Mouse (Mus musculus) forebrain, embryonic 10.5 days (tissue): ENCODE data around the gene Prodh2. TPM values are rescaled to one million over a fixed set of nuclear protein-coding genes. Genes with fewer than 3 reads are reported as not detected.

Experiments used
- DNase-seq: peaks from one replicate; pipeline ENCODE4 v3.0.0-alpha.2; 2017; ENCODE audit warnings: low spot score; ENCODE audit errors: extremely low spot score
- H3K27ac ChIP-seq: fragments of 300-500 bp; sonication (generic); 2 replicates; pipeline ENCODE4 v1.5.1; 2016; ENCODE audit warnings: mild to moderate bottlenecking
- H3K27me3 ChIP-seq: fragments of 300-500 bp; sonication (generic); 2 replicates; pipeline ENCODE4 v1.6.1; 2016; ENCODE audit warnings: mild to moderate bottlenecking; ENCODE audit not compliant: poor library complexity, severe bottlenecking
- H3K36me3 ChIP-seq: fragments of 300-500 bp; sonication (generic); replicated peaks from 2 replicates; pipeline ENCODE4 v1.6.1; 2016; ENCODE audit warnings: mild to moderate bottlenecking, moderate library complexity
- H3K4me1 ChIP-seq: fragments of 300-500 bp; sonication (generic); 2 replicates; pipeline ENCODE4 v1.6.1; 2016
- H3K4me3 ChIP-seq: fragments of 300-500 bp; sonication (generic); 2 replicates; pipeline ENCODE4 v1.5.1; 2016; ENCODE audit warnings: mild to moderate bottlenecking, moderate library complexity
- H3K9me3 ChIP-seq: fragments of 300-500 bp; sonication (generic); 2 replicates; pipeline ENCODE4 v1.6.1; 2016; ENCODE audit warnings: mild to moderate bottlenecking, moderate library complexity
- WGBS: fragments of 180-500 bp; shearing (Covaris S2); methylation state at CpG from one replicate; pipeline ENCODE4 v1.1.7; 2016; 5-methylcytosine and 5-hydroxymethylcytosine counted together
- polyA plus RNA-seq: library from polyadenylated mRNA; unstranded; fragments of >200 nt; fragmentation: Nextera tagmentation; extraction: Ambion mirVana; gene quantifications from 2 replicates; pipeline ENCODE4 v1.2.1, GENCODE M21; 2016

Prodh2 gene
- not detected in 2 replicates for polyA plus RNA-seq

GRCm38 (mm10) chr7:30493401-30493931 lies at the start of gene Prodh2:
Gene Prodh2, plus strand, starts transcription at chr7:30493622.
- Histone ChIP-seq H3K4me1 (peaks cover 4% of the 10 kb centered on the region; the same call in 1 of the 2 replicates), H3K27me3 (no peaks in the 10 kb centered on the region), H3K9me3 (no peaks in the 10 kb centered on the region), H3K4me3 (no peak within 1 kb of the TSS), H3K27ac (no peak within 1 kb of the TSS), H3K36me3 (no peaks in the 10 kb centered on the region)
- DNase-seq = no peak
- 67% methylated on average over 11 of the region's 11 CpGs for WGBS

- DNase-seq = no peak
- peaks cover 61% of the 10 kb centered on the region for H3K27me3 ChIP-seq
- H3K9me3 ChIP-seq = peaks cover 17% of the 10 kb centered on the region; the same call in 1 of the 2 replicates
- no peak overlapping the region for H3K27ac ChIP-seq
- H3K36me3 ChIP-seq = peaks cover 21% of the 10 kb centered on the region
- peaks cover 29% of the 10 kb centered on the region for H3K4me1 ChIP-seq
- H3K4me3 ChIP-seq = peak overlapping the region; percentile 77
- 22% methylated on average over 9 of the region's 9 CpGs for WGBS
Observed at GRCm38 (mm10) chr7:30443696-30444095, 49.7 kb upstream of the Prodh2 start.

- H3K4me1 ChIP-seq = peaks cover 29% of the 10 kb centered on the region
- H3K4me3 ChIP-seq = peak overlapping the region; percentile 77
- peak overlapping the region; percentile 85 for H3K27ac ChIP-seq
- under 1% methylated on average over 38 of the region's 38 CpGs for WGBS
- DNase-seq = peak; percentile 74
- peaks cover 61% of the 10 kb centered on the region for H3K27me3 ChIP-seq
- H3K36me3 ChIP-seq = peaks cover 21% of the 10 kb centered on the region
- peaks cover 17% of the 10 kb centered on the region; the same call in 1 of the 2 replicates for H3K9me3 ChIP-seq
Observed at GRCm38 (mm10) chr7:30444154-30444970, 49.1 kb upstream of the Prodh2 start.

- Histone ChIP-seq H3K9me3 (peaks cover 17% of the 10 kb centered on the region; the same call in 1 of the 2 replicates), H3K36me3 (peaks cover 13% of the 10 kb centered on the region; the same call in 1 of the 2 replicates), H3K27me3 (peaks cover 60% of the 10 kb centered on the region), H3K27ac (peak within 1 kb of the TSS; percentile 85), H3K4me1 (peaks cover 29% of the 10 kb centered on the region), H3K4me3 (peak within 1 kb of the TSS; percentile 77)
- WGBS = under 1% methylated on average over 71 of the region's 72 CpGs
- DNase-seq = peak; percentile 67
Observed at GRCm38 (mm10) chr7:30444971-30445751, 48.3 kb upstream of the Prodh2 start, which contains the start of gene Aplp1. Gene Aplp1, minus strand, starts transcription at chr7:30445535.

DNA sequence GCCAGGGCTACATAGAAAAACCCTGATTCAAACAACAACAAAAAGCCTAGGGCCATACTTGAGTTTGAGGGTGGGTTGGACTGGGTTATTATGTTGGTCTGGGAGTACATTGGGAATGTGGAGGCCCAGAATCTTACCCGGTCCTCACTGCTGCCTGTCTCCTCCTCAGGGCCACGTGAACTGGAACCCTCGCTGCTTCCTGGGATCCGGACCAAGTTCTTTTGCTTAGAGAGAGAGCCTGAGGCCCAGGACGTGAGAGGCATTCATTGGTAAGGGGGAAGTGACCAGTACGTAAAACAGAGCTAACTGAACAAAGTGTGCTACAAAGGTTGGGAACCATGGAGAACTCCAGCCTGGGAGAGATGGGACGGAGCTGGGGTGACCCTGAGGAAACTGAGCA lies 43.2 kb upstream of the Prodh2 start:
- peaks cover 20% of the 10 kb centered on the region for H3K4me1 ChIP-seq
- no peak overlapping the region for H3K4me3 ChIP-seq
- peaks cover 17% of the 10 kb centered on the region; the same call in 1 of the 2 replicates for H3K9me3 ChIP-seq
- H3K36me3 ChIP-seq = no peaks in the 10 kb centered on the region
- DNase-seq = no peak
- H3K27ac ChIP-seq = no peak overlapping the region
- 78% methylated on average over 7 of the region's 7 CpGs for WGBS
- H3K27me3 ChIP-seq = peaks cover 74% of the 10 kb centered on the region

DNA sequence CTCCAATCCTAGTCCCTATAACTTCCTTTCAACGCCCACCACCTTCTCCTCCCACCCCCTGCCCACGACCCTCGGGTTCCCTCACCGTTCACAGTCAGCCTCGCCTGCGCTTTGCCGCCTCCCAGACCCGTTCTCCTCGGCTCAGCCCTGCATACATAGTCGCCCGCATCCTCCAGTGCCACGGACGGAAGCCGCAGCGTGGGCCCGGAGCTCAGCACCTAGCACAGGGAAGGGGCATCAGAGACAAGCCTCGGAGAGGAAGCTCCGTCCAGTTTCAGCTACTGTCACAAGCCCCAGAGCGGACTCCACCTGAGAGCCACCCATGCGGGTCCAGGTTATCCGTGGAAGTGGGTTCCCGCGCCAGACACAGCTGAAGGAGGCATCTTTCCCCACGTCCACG lies 40.1 kb upstream of the Prodh2 start:
- no peak overlapping the region for H3K27ac ChIP-seq
- H3K4me1 ChIP-seq = peaks cover 32% of the 10 kb centered on the region
- H3K36me3 ChIP-seq = no peaks in the 10 kb centered on the region
- peak overlapping the region; percentile 32; the same call in 1 of the 2 replicates for H3K4me3 ChIP-seq
- 13% methylated on average over 25 of the region's 25 CpGs for WGBS
- peaks cover 87% of the 10 kb centered on the region for H3K27me3 ChIP-seq
- DNase-seq = no peak
- H3K9me3 ChIP-seq = no peaks in the 10 kb centered on the region; the same call in 1 of the 2 replicates

DNA sequence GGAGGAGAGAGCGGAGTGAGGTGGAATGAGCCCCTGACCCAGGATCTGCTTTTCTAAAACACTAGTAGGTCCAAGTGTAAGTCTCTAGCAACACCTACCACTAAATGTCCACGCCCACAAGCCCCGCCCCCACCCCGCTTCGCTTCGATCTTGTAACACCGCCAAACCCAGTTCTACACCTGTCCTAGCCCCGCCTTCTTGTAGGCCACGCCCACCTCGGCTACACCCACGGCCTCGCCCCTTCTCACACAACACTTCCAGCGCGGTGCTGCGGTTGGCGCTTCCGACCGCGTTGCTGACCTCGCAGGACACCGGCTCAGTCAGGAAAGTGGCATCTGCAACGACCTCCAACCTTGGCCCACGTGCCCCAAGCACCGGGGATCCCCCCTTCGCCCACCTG lies 39.7 kb upstream of the Prodh2 start:
- DNase-seq = no peak
- Histone ChIP-seq H3K4me1 (peaks cover 34% of the 10 kb centered on the region), H3K27ac (no peak overlapping the region), H3K36me3 (no peaks in the 10 kb centered on the region), H3K9me3 (no peaks in the 10 kb centered on the region), H3K4me3 (peak overlapping the region; percentile 32; the same call in 1 of the 2 replicates), H3K27me3 (peaks cover 92% of the 10 kb centered on the region)
- 2% methylated on average over 25 of the region's 25 CpGs for WGBS

DNA sequence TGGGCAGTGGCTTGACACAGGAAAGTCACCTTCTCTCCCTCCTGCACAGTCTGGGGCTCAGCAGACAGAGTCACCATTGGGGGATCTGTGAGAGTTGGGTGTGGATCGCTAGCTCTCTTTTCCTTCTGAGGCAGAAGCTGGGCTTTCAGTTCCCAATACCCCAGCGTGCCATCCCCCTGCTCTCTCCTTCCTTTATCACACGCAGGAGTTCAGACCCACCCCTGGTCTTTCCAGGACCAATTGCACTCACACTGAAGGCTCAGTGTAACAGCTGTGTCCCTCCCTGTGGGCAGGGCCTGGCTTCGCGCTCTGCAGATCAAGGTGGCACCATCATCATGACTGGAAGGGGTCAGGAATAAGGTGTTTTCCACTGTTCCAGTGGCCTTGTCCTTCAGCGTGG lies 39.2 kb upstream of the Prodh2 start:
- DNase-seq = no peak
- H3K4me1 ChIP-seq = peaks cover 34% of the 10 kb centered on the region
- H3K4me3 ChIP-seq = peak overlapping the region; percentile 32; the same call in 1 of the 2 replicates
- H3K27me3 ChIP-seq = peaks cover 97% of the 10 kb centered on the region
- H3K36me3 ChIP-seq = no peaks in the 10 kb centered on the region
- WGBS = 5% methylated on average over 6 of the region's 6 CpGs
- no peak overlapping the region for H3K27ac ChIP-seq
- no peaks in the 10 kb centered on the region for H3K9me3 ChIP-seq

- peaks cover 100% of the 10 kb centered on the region for H3K27me3 ChIP-seq
- no peak for DNase-seq
- H3K9me3 ChIP-seq = no peaks in the 10 kb centered on the region
- WGBS = under 1% methylated on average over 9 of the region's 9 CpGs
- peak overlapping the region; percentile 41 for H3K4me3 ChIP-seq
- peaks cover 34% of the 10 kb centered on the region for H3K4me1 ChIP-seq
- H3K36me3 ChIP-seq = no peaks in the 10 kb centered on the region
- H3K27ac ChIP-seq = no peak overlapping the region
Observed at GRCm38 (mm10) chr7:30456487-30456886, 36.9 kb upstream of the Prodh2 start.

- Histone ChIP-seq H3K4me1 (peaks cover 34% of the 10 kb centered on the region), H3K27ac (no peak overlapping the region)
Observed at GRCm38 (mm10) chr7:30456911-30457628, 36.4 kb upstream of the Prodh2 start.

DNA sequence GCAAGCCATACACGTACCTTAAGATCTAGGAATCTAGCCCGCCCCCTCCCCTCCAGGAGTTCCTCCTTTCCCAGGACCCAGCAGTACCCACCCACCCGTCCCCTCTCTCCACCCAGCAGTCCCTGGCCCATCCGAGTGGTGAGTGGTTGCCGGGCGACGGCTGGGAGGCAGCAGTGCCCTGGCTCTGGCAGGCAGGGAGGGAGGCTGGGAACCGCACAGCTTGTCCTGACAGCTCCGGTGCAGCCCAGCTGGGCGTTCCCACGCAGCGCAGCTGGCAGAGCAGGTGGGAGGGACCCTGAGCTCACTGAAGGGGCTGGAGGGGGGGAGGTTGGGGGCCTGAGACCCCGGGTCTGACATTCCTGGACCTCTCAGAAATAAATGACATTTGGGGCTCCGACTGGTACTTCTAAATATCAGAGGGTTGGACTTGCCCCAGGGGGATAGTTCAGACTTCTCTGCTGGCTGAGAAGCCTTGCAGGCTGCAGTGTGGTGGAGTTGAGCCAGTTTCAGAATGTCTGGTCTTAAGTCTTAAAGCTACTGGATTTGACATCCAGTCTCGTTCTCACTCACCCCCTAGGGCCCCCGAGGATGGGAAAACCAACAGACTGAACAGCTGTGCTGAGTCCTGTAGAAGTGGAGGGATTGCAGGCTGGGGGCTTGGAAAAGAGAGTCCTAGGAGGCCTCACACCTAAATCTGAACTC lies 35.6 kb upstream of the Prodh2 start, which contains the start of the genes Kirrel2 and Nphs1:
Gene Kirrel2 (minus strand): TSS at position 62 of the 702 bp plus-strand sequence.
Gene Nphs1 (plus strand): TSS at position 687 of the 702 bp plus-strand sequence.
- peak; percentile 40 for DNase-seq
- Histone ChIP-seq H3K27me3 (peaks cover 100% of the 10 kb centered on the region), H3K9me3 (no peaks in the 10 kb centered on the region), H3K4me1 (peaks cover 34% of the 10 kb centered on the region), H3K4me3 (peak within 1 kb of the TSS; percentile 41), H3K36me3 (no peaks in the 10 kb centered on the region), H3K27ac (no peak within 1 kb of the TSS)
- 2% methylated on average over 16 of the region's 16 CpGs for WGBS

More at GRCm38 (mm10) chr7:30456911-30457628, 36.4 kb upstream of the Prodh2 start:
- DNase-seq = no peak
- Histone ChIP-seq H3K9me3 (no peaks in the 10 kb centered on the region), H3K36me3 (no peaks in the 10 kb centered on the region), H3K4me3 (peak overlapping the region; percentile 41), H3K27me3 (peaks cover 100% of the 10 kb centered on the region)
- WGBS = under 1% methylated on average over 31 of the region's 31 CpGs
